Mouse (Mus musculus): Measurements from ENCODE around the gene Cldn7. TPM values are rescaled to one million over a fixed set of nuclear protein-coding genes. Genes with fewer than 3 reads are reported as not detected.

Gene Cldn7
- polyA plus RNA-seq, 1 experiment, result 106 TPM

DNA sequence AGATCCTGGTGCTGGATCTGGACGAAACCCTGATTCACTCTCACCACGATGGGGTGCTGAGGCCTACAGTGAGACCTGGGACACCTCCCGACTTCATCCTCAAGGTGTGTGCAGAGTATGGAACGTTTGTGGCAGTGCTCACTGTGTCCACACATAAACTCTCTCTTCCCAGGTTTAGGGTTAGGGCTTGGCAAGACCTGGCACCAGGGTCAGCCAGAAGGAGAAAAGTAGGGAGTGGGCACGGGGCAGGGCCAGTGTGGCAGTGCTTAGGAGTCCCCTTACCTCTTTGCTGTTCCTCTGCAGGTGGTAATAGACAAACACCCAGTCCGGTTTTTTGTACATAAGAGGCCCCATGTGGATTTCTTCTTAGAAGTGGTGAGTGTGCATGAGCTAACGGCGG lies 19.9 kb downstream of the Cldn7 start:
- TF ChIP-seq CTCF (IDR thresholded peaks at IDR 0.05; ENCODE audit: low read depth, low read length) (no peak), POLR2A (IDR thresholded peaks at IDR 0.05; ENCODE audit: insufficient read depth, low read length) (no peak), EP300 (IDR thresholded peaks at IDR 0.05; ENCODE audit: insufficient read depth, low read depth, low read length) (no peak)
- no peaks in the 10 kb centered on the region for H3K27me3 ChIP-seq (ENCODE audit: control insufficient read depth, insufficient read depth, low read length, poor library complexity, severe bottlenecking)
- H3K4me3 ChIP-seq (ENCODE audit: low read depth, low read length), result no peak overlapping the region
- H3K36me3 ChIP-seq (ENCODE audit: control insufficient read depth, insufficient read depth, low read length, poor library complexity, severe bottlenecking), result peaks cover 17% of the 10 kb centered on the region
- H3K27ac ChIP-seq (ENCODE audit: insufficient read depth, low read length), result no peak overlapping the region
- no peaks in the 10 kb centered on the region for H3K9me3 ChIP-seq (replicated peaks; ENCODE audit: control insufficient read depth, insufficient read depth, low read length, poor library complexity, severe bottlenecking)
- H3K4me1 ChIP-seq (ENCODE audit: control insufficient read depth, insufficient read depth, low read length), result no peaks in the 10 kb centered on the region
- no peak overlapping the region for H3K9ac ChIP-seq (ENCODE audit: low read depth, poor library complexity, severe bottlenecking)

GRCm38 (mm10) chr11:69989949-69990348 lies 25.4 kb downstream of the Cldn7 start:
- Histone ChIP-seq H3K27me3 (ENCODE audit: control insufficient read depth, insufficient read depth, low read length, poor library complexity, severe bottlenecking) (no peaks in the 10 kb centered on the region), H3K9ac (ENCODE audit: low read depth, poor library complexity, severe bottlenecking) (no peak overlapping the region), H3K27ac (ENCODE audit: insufficient read depth, low read length) (0 out of 2 replicates have a peak overlapping the region, but pooled peaks have one; percentile 21), H3K4me1 (ENCODE audit: control insufficient read depth, insufficient read depth, low read length) (no peaks in the 10 kb centered on the region), H3K36me3 (ENCODE audit: control insufficient read depth, insufficient read depth, low read length, poor library complexity, severe bottlenecking) (peaks cover 11% of the 10 kb centered on the region), H3K4me3 (ENCODE audit: low read depth, low read length) (no peak overlapping the region), H3K9me3 (replicated peaks; ENCODE audit: control insufficient read depth, insufficient read depth, low read length, poor library complexity, severe bottlenecking) (no peaks in the 10 kb centered on the region)
- TF ChIP-seq POLR2A (IDR thresholded peaks at IDR 0.05; ENCODE audit: insufficient read depth, low read length), result no peak
- no peak for TF ChIP-seq EP300 (IDR thresholded peaks at IDR 0.05; ENCODE audit: insufficient read depth, low read depth, low read length)

DNA sequence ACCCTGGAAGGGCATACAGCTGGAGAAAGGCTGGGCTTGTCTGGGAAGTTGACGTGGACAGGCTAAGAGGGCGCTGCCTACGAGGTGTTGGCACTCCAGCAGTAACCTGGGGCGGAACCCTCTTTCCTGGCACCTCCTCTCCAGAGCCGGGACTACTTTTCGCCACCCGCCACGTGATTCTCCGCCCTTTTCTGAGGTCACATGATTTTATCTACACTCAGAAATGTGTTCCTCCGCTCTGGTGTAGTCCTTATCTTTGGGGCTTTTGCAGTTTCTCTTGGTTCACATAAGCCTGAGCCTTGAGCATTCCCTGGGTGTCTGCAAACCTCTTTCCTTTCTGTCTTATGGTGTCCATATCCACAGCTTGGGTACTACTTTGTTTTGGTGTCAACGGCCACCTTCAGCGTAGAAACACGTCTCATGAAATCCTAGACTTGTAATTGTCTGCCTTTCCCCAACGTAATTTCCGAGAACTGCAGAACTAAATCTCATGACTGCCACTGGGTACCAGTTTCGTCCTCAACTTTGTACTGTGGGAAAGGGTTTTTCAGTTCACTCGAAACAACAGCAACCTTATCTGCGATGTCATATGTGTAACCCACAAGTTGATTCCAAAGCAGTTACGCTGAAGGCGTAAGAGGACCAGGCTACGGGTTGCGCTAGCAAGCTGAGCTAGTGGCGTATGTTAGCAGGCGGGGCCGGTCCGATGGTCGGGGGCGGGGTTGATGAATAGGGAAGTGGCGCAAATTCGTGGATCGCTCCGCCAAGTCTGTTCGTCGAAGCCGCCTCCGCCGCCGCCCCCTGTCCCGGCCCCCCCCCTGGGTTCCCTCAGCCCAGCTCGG lies 26.5 kb downstream of the Cldn7 start, which contains the start of gene Gabarap:
Gene Gabarap (plus strand): TSS at position 294 of the 842 bp plus-strand sequence.
- Histone ChIP-seq H3K9me3 (replicated peaks; ENCODE audit: control insufficient read depth, insufficient read depth, low read length, poor library complexity, severe bottlenecking) (no peaks in the 10 kb centered on the region), H3K27ac (ENCODE audit: insufficient read depth, low read length) (peak within 1 kb of the TSS; percentile 89), H3K4me1 (ENCODE audit: control insufficient read depth, insufficient read depth, low read length) (no peaks in the 10 kb centered on the region), H3K9ac (ENCODE audit: low read depth, poor library complexity, severe bottlenecking) (peak within 1 kb of the TSS; percentile 97), H3K27me3 (ENCODE audit: control insufficient read depth, insufficient read depth, low read length, poor library complexity, severe bottlenecking) (no peaks in the 10 kb centered on the region), H3K36me3 (ENCODE audit: control insufficient read depth, insufficient read depth, low read length, poor library complexity, severe bottlenecking) (0 out of 2 replicates have a peak, but pooled peaks cover 5% of the 10 kb centered on the region), H3K4me3 (ENCODE audit: low read depth, low read length) (peak within 1 kb of the TSS; percentile 99)
- TF ChIP-seq CTCF (IDR thresholded peaks at IDR 0.05; ENCODE audit: low read depth, low read length), result no peak
- peak; percentile 78 for TF ChIP-seq EP300 (IDR thresholded peaks at IDR 0.05; ENCODE audit: insufficient read depth, low read depth, low read length)
- TF ChIP-seq POLR2A (IDR thresholded peaks at IDR 0.05; ENCODE audit: insufficient read depth, low read length), result peak; percentile 23

GRCm38 (mm10) chr11:69991711-69992110 lies 27.1 kb downstream of the Cldn7 start:
- no peaks in the 10 kb centered on the region for H3K4me1 ChIP-seq (ENCODE audit: control insufficient read depth, insufficient read depth, low read length)
- H3K36me3 ChIP-seq (ENCODE audit: control insufficient read depth, insufficient read depth, low read length, poor library complexity, severe bottlenecking), result 0 out of 2 replicates have a peak, but pooled peaks cover 3% of the 10 kb centered on the region
- H3K9ac ChIP-seq (ENCODE audit: low read depth, poor library complexity, severe bottlenecking), result peak overlapping the region; percentile 97
- peak overlapping the region; percentile 99 for H3K4me3 ChIP-seq (ENCODE audit: low read depth, low read length)
- no peaks in the 10 kb centered on the region for H3K27me3 ChIP-seq (ENCODE audit: control insufficient read depth, insufficient read depth, low read length, poor library complexity, severe bottlenecking)
- 0 out of 2 replicates have a peak overlapping the region, but pooled peaks have one; percentile 32 for H3K27ac ChIP-seq (ENCODE audit: insufficient read depth, low read length)
- no peak for TF ChIP-seq CTCF (IDR thresholded peaks at IDR 0.05; ENCODE audit: low read depth, low read length)
- no peak for TF ChIP-seq POLR2A (IDR thresholded peaks at IDR 0.05; ENCODE audit: insufficient read depth, low read length)
- TF ChIP-seq EP300 (IDR thresholded peaks at IDR 0.05; ENCODE audit: insufficient read depth, low read depth, low read length), result no peak
- H3K9me3 ChIP-seq (replicated peaks; ENCODE audit: control insufficient read depth, insufficient read depth, low read length, poor library complexity, severe bottlenecking), result no peaks in the 10 kb centered on the region

DNA sequence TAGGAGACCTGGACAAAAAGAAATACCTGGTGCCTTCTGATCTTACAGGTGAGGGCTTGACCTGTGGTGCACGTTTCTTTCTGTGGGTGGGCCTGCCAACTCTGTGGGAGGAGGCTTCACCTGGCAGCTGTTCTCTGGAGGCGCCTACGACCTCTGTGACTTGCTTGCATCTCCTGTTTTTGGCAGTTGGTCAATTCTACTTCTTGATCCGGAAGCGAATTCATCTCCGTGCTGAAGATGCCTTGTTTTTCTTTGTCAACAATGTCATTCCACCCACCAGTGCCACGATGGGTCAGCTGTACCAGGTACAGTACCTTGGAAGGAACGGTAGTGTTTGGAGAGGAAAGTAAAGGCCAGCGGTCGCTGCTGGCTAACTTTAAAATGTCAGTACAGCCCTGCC lies 27.8 kb downstream of the Cldn7 start:
- H3K4me1 ChIP-seq (ENCODE audit: control insufficient read depth, insufficient read depth, low read length), result no peaks in the 10 kb centered on the region
- H3K27me3 ChIP-seq (ENCODE audit: control insufficient read depth, insufficient read depth, low read length, poor library complexity, severe bottlenecking), result no peaks in the 10 kb centered on the region
- TF ChIP-seq EP300 (IDR thresholded peaks at IDR 0.05; ENCODE audit: insufficient read depth, low read depth, low read length), result no peak
- TF ChIP-seq CTCF (IDR thresholded peaks at IDR 0.05; ENCODE audit: low read depth, low read length), result no peak
- no peak for TF ChIP-seq POLR2A (IDR thresholded peaks at IDR 0.05; ENCODE audit: insufficient read depth, low read length)
- H3K36me3 ChIP-seq (ENCODE audit: control insufficient read depth, insufficient read depth, low read length, poor library complexity, severe bottlenecking), result peaks cover 3% of the 10 kb centered on the region; the same call in 1 of the 2 replicates
- H3K9ac ChIP-seq (ENCODE audit: low read depth, poor library complexity, severe bottlenecking), result peak overlapping the region; percentile 97; the same call in 1 of the 2 replicates
- H3K9me3 ChIP-seq (replicated peaks; ENCODE audit: control insufficient read depth, insufficient read depth, low read length, poor library complexity, severe bottlenecking), result no peaks in the 10 kb centered on the region
- H3K27ac ChIP-seq (ENCODE audit: insufficient read depth, low read length), result no peak overlapping the region
- H3K4me3 ChIP-seq (ENCODE audit: low read depth, low read length), result no peak overlapping the region

DNA sequence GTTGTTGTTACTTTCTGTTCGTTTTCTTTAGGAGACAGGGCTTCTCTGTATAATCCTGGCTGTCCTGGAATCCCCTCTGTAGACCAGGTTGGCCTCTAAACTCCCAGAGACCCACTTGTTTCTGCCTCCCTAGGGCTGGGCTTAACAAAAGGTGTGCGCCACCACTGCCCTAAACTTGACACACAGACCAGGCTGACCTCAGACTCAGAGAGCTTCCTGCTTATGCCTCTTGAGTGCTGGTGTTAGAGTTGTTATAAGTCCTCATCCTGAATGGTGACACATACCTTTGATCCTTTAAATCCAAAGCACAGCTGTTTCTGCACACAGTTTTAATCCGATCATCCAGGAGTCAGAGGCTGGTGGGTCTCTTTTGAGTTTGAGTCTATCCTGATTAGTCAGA lies 28.4 kb downstream of the Cldn7 start:
- Histone ChIP-seq H3K9me3 (replicated peaks; ENCODE audit: control insufficient read depth, insufficient read depth, low read length, poor library complexity, severe bottlenecking) (no peaks in the 10 kb centered on the region), H3K36me3 (ENCODE audit: control insufficient read depth, insufficient read depth, low read length, poor library complexity, severe bottlenecking) (peaks cover 8% of the 10 kb centered on the region), H3K4me3 (ENCODE audit: low read depth, low read length) (no peak overlapping the region), H3K27me3 (ENCODE audit: control insufficient read depth, insufficient read depth, low read length, poor library complexity, severe bottlenecking) (no peaks in the 10 kb centered on the region), H3K27ac (ENCODE audit: insufficient read depth, low read length) (no peak overlapping the region), H3K9ac (ENCODE audit: low read depth, poor library complexity, severe bottlenecking) (no peak overlapping the region), H3K4me1 (ENCODE audit: control insufficient read depth, insufficient read depth, low read length) (no peaks in the 10 kb centered on the region)
- TF ChIP-seq POLR2A (IDR thresholded peaks at IDR 0.05; ENCODE audit: insufficient read depth, low read length), result no peak
- no peak for TF ChIP-seq EP300 (IDR thresholded peaks at IDR 0.05; ENCODE audit: insufficient read depth, low read depth, low read length)
- TF ChIP-seq CTCF (IDR thresholded peaks at IDR 0.05; ENCODE audit: low read depth, low read length), result no peak

Measured in ES-Bruce4 (cell line).